Mouse (Mus musculus) kidney, embryonic 16.5 days (tissue): Measurements from ENCODE around the gene Dpysl5. TPM values are rescaled to one million over a fixed set of nuclear protein-coding genes. Genes with fewer than 3 reads are reported as not detected.

ENCODE experiments used
- ATAC-seq: fragments of 200-750 bp; cut with Nextera tagmentation; 2 replicates; pipeline ENCODE4 v1.8.0; 2017; ENCODE audit warnings: moderate TSS enrichment; ENCODE audit not compliant: low FRiP score, low TSS enrichment
- H3K27ac ChIP-seq: fragments of 300-500 bp; sonication (generic); 2 replicates; pipeline ENCODE4 v1.5.1; 2014; ENCODE audit warnings: low read length
- H3K27me3 ChIP-seq: fragments of 300-500 bp; sonication (generic); 2 replicates; pipeline ENCODE4 v1.6.1; 2014; ENCODE audit warnings: low read length, control low read depth, mixed read lengths; ENCODE audit not compliant: insufficient read depth
- H3K36me3 ChIP-seq: fragments of 300-500 bp; sonication (generic); 2 replicates; pipeline ENCODE4 v1.6.1; 2014; ENCODE audit warnings: low read length, control low read depth, mixed read lengths; ENCODE audit not compliant: insufficient read depth
- H3K4me1 ChIP-seq: fragments of 300-500 bp; sonication (generic); 2 replicates; pipeline ENCODE4 v1.6.1; 2014; ENCODE audit warnings: low read length, control low read depth, mixed read lengths; ENCODE audit not compliant: insufficient read depth
- H3K4me2 ChIP-seq: fragments of 300-500 bp; sonication (generic); replicated peaks from 2 replicates; pipeline ENCODE4 v1.6.1; 2014; ENCODE audit warnings: low read depth, low read length
- H3K4me3 ChIP-seq: fragments of 300-500 bp; sonication (generic); 2 replicates; pipeline ENCODE4 v1.5.1; 2014; ENCODE audit warnings: mild to moderate bottlenecking, low read length
- H3K9ac ChIP-seq: fragments of 300-500 bp; sonication (generic); replicated peaks from 2 replicates; pipeline ENCODE4 v1.6.1; 2014; ENCODE audit warnings: low read length
- H3K9me3 ChIP-seq: fragments of 300-500 bp; sonication (generic); 2 replicates; pipeline ENCODE4 v1.6.1; 2016; ENCODE audit warnings: low read length, control low read depth
- WGBS: fragments of 180-500 bp; shearing (Covaris S2); extraction: QIAGEN DNeasy Blood & Tissue Kit; methylation state at CpG from one replicate; pipeline ENCODE4 v1.1.7; 2014; 5-methylcytosine and 5-hydroxymethylcytosine counted together
- polyA plus RNA-seq: library from polyadenylated mRNA; unstranded; fragments of >200 nt; fragmentation: Nextera tagmentation; extraction: Ambion mirVana; gene quantifications from 2 replicates; pipeline ENCODE4 v1.2.1, GENCODE M21; 2015

Dpysl5 gene
- polyA plus RNA-seq, 1 experiment from 2014 or later = 5.4 TPM

- H3K27ac ChIP-seq = no peak overlapping the region
- no peaks in the 10 kb centered on the region for H3K4me1 ChIP-seq
- 78% methylated on average over 9 of the region's 9 CpGs for WGBS
- H3K9me3 ChIP-seq = no peaks in the 10 kb centered on the region
- H3K9ac ChIP-seq = no peak overlapping the region
- H3K4me3 ChIP-seq = no peak overlapping the region
- no peak for ATAC-seq
- H3K4me2 ChIP-seq = no peak overlapping the region
- no peaks in the 10 kb centered on the region for H3K27me3 ChIP-seq
- no peaks in the 10 kb centered on the region for H3K36me3 ChIP-seq
Observed at GRCm38 (mm10) chr5:30780699-30781098, 69.3 kb downstream of the Dpysl5 start.

- Histone ChIP-seq H3K27ac (no peak overlapping the region), H3K4me2 (no peak overlapping the region), H3K9me3 (no peaks in the 10 kb centered on the region), H3K4me1 (no peaks in the 10 kb centered on the region), H3K36me3 (no peaks in the 10 kb centered on the region), H3K9ac (no peak overlapping the region), H3K4me3 (no peak overlapping the region), H3K27me3 (no peaks in the 10 kb centered on the region)
- no peak for ATAC-seq
- WGBS = 76% methylated on average over 3 of the region's 3 CpGs
Observed at GRCm38 (mm10) chr5:30781147-30781546, 69.8 kb downstream of the Dpysl5 start.

GRCm38 (mm10) chr5:30787381-30787780, 76.0 kb downstream of the Dpysl5 start:
- no peaks in the 10 kb centered on the region for H3K9me3 ChIP-seq
- no peak overlapping the region for H3K4me3 ChIP-seq
- no peak overlapping the region for H3K4me2 ChIP-seq
- H3K27ac ChIP-seq = no peak overlapping the region
- no peaks in the 10 kb centered on the region for H3K27me3 ChIP-seq
- ATAC-seq = no peak
- WGBS = 88% methylated on average over 5 of the region's 5 CpGs
- H3K4me1 ChIP-seq = no peaks in the 10 kb centered on the region
- H3K9ac ChIP-seq = no peak overlapping the region
- no peaks in the 10 kb centered on the region for H3K36me3 ChIP-seq

- H3K27ac ChIP-seq = no peak overlapping the region
- 65% methylated on average over 3 of the region's 3 CpGs for WGBS
- ATAC-seq = no peak
Observed at GRCm38 (mm10) chr5:30790047-30790446, 78.7 kb downstream of the Dpysl5 start.

GRCm38 (mm10) chr5:30796125-30796524, 84.8 kb downstream of the Dpysl5 start:
- Histone ChIP-seq H3K27ac (no peak overlapping the region), H3K27me3 (no peaks in the 10 kb centered on the region), H3K9me3 (no peaks in the 10 kb centered on the region), H3K4me2 (no peak overlapping the region), H3K4me3 (no peak overlapping the region), H3K9ac (no peak overlapping the region), H3K4me1 (no peaks in the 10 kb centered on the region), H3K36me3 (no peaks in the 10 kb centered on the region)
- WGBS = 15% methylated on average over 12 of the region's 12 CpGs
- ATAC-seq = peak; percentile 50; the same call in 1 of the 2 replicates

More at GRCm38 (mm10) chr5:30790047-30790446, 78.7 kb downstream of the Dpysl5 start:
- Histone ChIP-seq H3K4me1 (no peaks in the 10 kb centered on the region), H3K36me3 (no peaks in the 10 kb centered on the region), H3K9ac (no peak overlapping the region), H3K9me3 (no peaks in the 10 kb centered on the region), H3K4me3 (no peak overlapping the region), H3K27me3 (no peaks in the 10 kb centered on the region), H3K4me2 (no peak overlapping the region)

GRCm38 (mm10) chr5:30797482-30797881, 86.1 kb downstream of the Dpysl5 start:
- no peak for ATAC-seq
- Histone ChIP-seq H3K27ac (no peak overlapping the region), H3K4me3 (no peak overlapping the region), H3K9ac (no peak overlapping the region), H3K9me3 (no peaks in the 10 kb centered on the region), H3K27me3 (no peaks in the 10 kb centered on the region), H3K36me3 (no peaks in the 10 kb centered on the region), H3K4me1 (no peaks in the 10 kb centered on the region), H3K4me2 (no peak overlapping the region)
- WGBS = 77% methylated on average over 7 of the region's 7 CpGs

- WGBS = 80% methylated on average over 8 of the region's 8 CpGs
- Histone ChIP-seq H3K9me3 (no peaks in the 10 kb centered on the region), H3K4me2 (no peak overlapping the region), H3K9ac (no peak overlapping the region), H3K4me1 (no peaks in the 10 kb centered on the region), H3K36me3 (no peaks in the 10 kb centered on the region), H3K27me3 (no peaks in the 10 kb centered on the region), H3K4me3 (no peak overlapping the region), H3K27ac (no peak overlapping the region)
- no peak for ATAC-seq
Observed at GRCm38 (mm10) chr5:30797982-30798381, 86.6 kb downstream of the Dpysl5 start.

- H3K4me1 ChIP-seq = no peaks in the 10 kb centered on the region
- H3K36me3 ChIP-seq = no peaks in the 10 kb centered on the region
- 73% methylated on average over 6 of the region's 6 CpGs for WGBS
- no peak overlapping the region for H3K4me3 ChIP-seq
- no peaks in the 10 kb centered on the region for H3K27me3 ChIP-seq
- no peak for ATAC-seq
- H3K9ac ChIP-seq = no peak overlapping the region
- no peak overlapping the region for H3K27ac ChIP-seq
- no peaks in the 10 kb centered on the region for H3K9me3 ChIP-seq
- H3K4me2 ChIP-seq = no peak overlapping the region
Observed at GRCm38 (mm10) chr5:30798965-30799364, 87.6 kb downstream of the Dpysl5 start.

- no peak for ATAC-seq
Observed at GRCm38 (mm10) chr5:30802724-30803467, 91.5 kb downstream of the Dpysl5 start.

GRCm38 (mm10) chr5:30806106-30806505, 94.7 kb downstream of the Dpysl5 start:
- Histone ChIP-seq H3K4me2 (no peak overlapping the region), H3K4me3 (no peak overlapping the region), H3K27ac (no peak overlapping the region), H3K9ac (no peak overlapping the region), H3K27me3 (no peaks in the 10 kb centered on the region), H3K36me3 (no peaks in the 10 kb centered on the region), H3K4me1 (no peaks in the 10 kb centered on the region), H3K9me3 (no peaks in the 10 kb centered on the region)
- ATAC-seq = peak; percentile 89
- 7% methylated on average over 3 of the region's 3 CpGs for WGBS

More at GRCm38 (mm10) chr5:30802724-30803467, 91.5 kb downstream of the Dpysl5 start:
- no peaks in the 10 kb centered on the region for H3K9me3 ChIP-seq
- WGBS = 74% methylated on average over 12 of the region's 12 CpGs
- no peak overlapping the region for H3K9ac ChIP-seq
- H3K27ac ChIP-seq = no peak overlapping the region
- H3K27me3 ChIP-seq = no peaks in the 10 kb centered on the region
- H3K36me3 ChIP-seq = no peaks in the 10 kb centered on the region
- H3K4me3 ChIP-seq = no peak overlapping the region
- H3K4me2 ChIP-seq = no peak overlapping the region
- no peaks in the 10 kb centered on the region for H3K4me1 ChIP-seq
